Mouse (Mus musculus) CH12.LX (cell line): ENCODE measurements at regions not wholly inside any gene's neighbourhood (a gene's known extent, or its start where the extent isn't known, plus 50 kb on each side); places are given as distances from the start of the nearest gene placed in this dataset.

Experiments
- DNase-seq: peaks from one replicate; pipeline ENCODE4 v3.0.0-alpha.2; 2013; ENCODE audit errors: extremely low read depth
- H3K27ac ChIP-seq: 2 replicates; pipeline ENCODE4 v1.5.1; 2012; ENCODE audit warnings: low read depth, mild to moderate bottlenecking, control low read depth, moderate library complexity; ENCODE audit not compliant: insufficient read depth
- H3K27me3 ChIP-seq: replicated peaks from 2 replicates; pipeline ENCODE3; 2012; ENCODE audit warnings: inconsistent platforms
- H3K36me3 ChIP-seq, 2 experiments: replicated peaks in 1 of 2; 2 replicates each; pipeline versions ENCODE3 to v1.6.1; 2012; ENCODE audit warnings: inconsistent platforms in 1 of 2, low read length in 1 of 2, mild to moderate bottlenecking in 1 of 2, mixed read lengths in 1 of 2, moderate library complexity in 1 of 2; ENCODE audit not compliant: control insufficient read depth in 1 of 2, insufficient read depth in 1 of 2
- H3K4me1 ChIP-seq, 2 experiments: 2 replicates each; pipeline ENCODE4 v1.6.1; 2012; ENCODE audit warnings: inconsistent platforms in 1 of 2, moderate library complexity in 1 of 2; ENCODE audit not compliant: insufficient read depth in 2 of 2, control insufficient read depth in 1 of 2
- H3K4me2 ChIP-seq: 2 replicates; pipeline ENCODE4 v1.6.1; 2012; ENCODE audit warnings: low read depth, mild to moderate bottlenecking, control low read depth; ENCODE audit not compliant: poor library complexity, insufficient read depth, severe bottlenecking
- H3K4me3 ChIP-seq, 3 experiments: fragments of 150-350 bp in 1 of 3; sonication (generic) in 1 of 3; replicated peaks in 1 of 3; 2 replicates each; pipeline versions ENCODE3 to v1.5.1; 2011 to 2012; ENCODE audit warnings: low read depth in 2 of 3, low read length in 2 of 3, mild to moderate bottlenecking in 2 of 3, moderate library complexity in 2 of 3, control low read depth in 1 of 3, improper control_type of control experiment in 1 of 3, inconsistent platforms in 1 of 3, mixed read lengths in 1 of 3; ENCODE audit not compliant: poor library complexity in 1 of 3
- H3K79me2 ChIP-seq: replicated peaks from 2 replicates; pipeline ENCODE4 v1.6.1; 2012; ENCODE audit warnings: mild to moderate bottlenecking, moderate library complexity; ENCODE audit not compliant: control insufficient read depth, poor library complexity, insufficient read depth, severe bottlenecking; ENCODE audit errors: extremely low read depth
- H3K9ac ChIP-seq: 2 replicates; pipeline ENCODE4 v1.6.1; 2012; ENCODE audit warnings: low read depth, mild to moderate bottlenecking, control low read depth, moderate library complexity; ENCODE audit not compliant: insufficient read depth
- H3K9me3 ChIP-seq: replicated peaks from 2 replicates; pipeline ENCODE3; 2012; ENCODE audit warnings: low read length, inconsistent platforms, mixed read lengths
- E2F4 ChIP-seq: IDR thresholded peaks from 2 replicates; pipeline ENCODE4 v1.6.1; 2011; ENCODE audit warnings: low read depth, low read length, improper control_type of control experiment; ENCODE audit not compliant: insufficient replicate concordance
- EP300 ChIP-seq: IDR thresholded peaks from 2 replicates; pipeline ENCODE4 v1.6.1; 2011; ENCODE audit warnings: low read length, improper control_type of control experiment
- GABPA ChIP-seq: IDR thresholded peaks from 2 replicates; pipeline ENCODE4 v1.6.1; 2012; ENCODE audit warnings: low read depth, low read length, improper control_type of control experiment, inconsistent platforms; ENCODE audit not compliant: insufficient replicate concordance
- HCFC1 ChIP-seq: IDR thresholded peaks from 2 replicates; pipeline ENCODE4 v1.6.1; 2012; ENCODE audit warnings: low read depth, mild to moderate bottlenecking, inconsistent platforms, low read length, improper control_type of control experiment
- MAFK ChIP-seq: IDR thresholded peaks from 2 replicates; pipeline ENCODE4 v1.6.1; 2011; ENCODE audit warnings: low read length, improper control_type of control experiment; ENCODE audit not compliant: insufficient replicate concordance
- NELFE ChIP-seq: IDR thresholded peaks from 2 replicates; pipeline ENCODE4 v1.6.1; 2011; ENCODE audit warnings: low read depth, low read length, improper control_type of control experiment
- NRF1 ChIP-seq: IDR thresholded peaks from 2 replicates; pipeline ENCODE4 v1.6.1; 2014; ENCODE audit warnings: low read depth, mild to moderate bottlenecking, inconsistent platforms, low read length, improper control_type of control experiment, moderate library complexity
- PAX5 ChIP-seq: IDR thresholded peaks from 2 replicates; pipeline ENCODE4 v1.6.1; 2012; ENCODE audit warnings: low read length, inconsistent platforms, mixed read lengths
- POLR2A ChIP-seq: IDR thresholded peaks from 2 replicates; pipeline ENCODE4 v1.6.1; 2011; ENCODE audit warnings: low read depth, mild to moderate bottlenecking, improper control_type of control experiment, low read length
- POLR2AphosphoS2 ChIP-seq: IDR thresholded peaks from 2 replicates; pipeline ENCODE4 v1.6.1; 2011; ENCODE audit warnings: low read depth, low read length, improper control_type of control experiment
- RAD21 ChIP-seq: IDR thresholded peaks from 2 replicates; pipeline ENCODE4 v1.6.1; 2011; ENCODE audit warnings: low read depth, mild to moderate bottlenecking, low read length, improper control_type of control experiment, moderate library complexity
- RCOR1 ChIP-seq: conservative IDR thresholded peaks from 2 replicates; pipeline ENCODE4 v1.6.1; 2012; ENCODE audit warnings: low read depth, mild to moderate bottlenecking, inconsistent platforms, low read length, improper control_type of control experiment
- SIN3A ChIP-seq: IDR thresholded peaks from 2 replicates; pipeline ENCODE4 v1.6.1; 2012; ENCODE audit warnings: low read length, improper control_type of control experiment, inconsistent platforms
- SMC3 ChIP-seq: IDR thresholded peaks from 2 replicates; pipeline ENCODE4 v1.6.1; 2011; ENCODE audit warnings: low read depth, low read length, improper control_type of control experiment
- TBP ChIP-seq: conservative IDR thresholded peaks from 2 replicates; pipeline ENCODE4 v1.6.1; 2011; ENCODE audit warnings: low read depth, low read length, improper control_type of control experiment
- USF2 ChIP-seq: conservative IDR thresholded peaks from 2 replicates; pipeline ENCODE4 v1.6.1; 2011; ENCODE audit warnings: low read depth, low read length, improper control_type of control experiment
- ZKSCAN1 ChIP-seq: IDR thresholded peaks from 2 replicates; pipeline ENCODE4 v1.6.1; 2012; ENCODE audit warnings: low read depth, inconsistent platforms, low read length, improper control_type of control experiment, borderline replicate concordance
- ZNF384 ChIP-seq: IDR thresholded peaks from 2 replicates; pipeline ENCODE4 v1.6.1; 2012; ENCODE audit warnings: low read depth, low read length, improper control_type of control experiment, inconsistent platforms
- dilution Hi-C: fragments of 300-500 bp; cut with MboI; formaldehyde crosslinking; loops from 2 replicates; pipeline ENCODE4 v1.14.3; 2020; ENCODE audit warnings: low sequenced_read_pairs; ENCODE audit not compliant: extremely low pct_unique_long_range_greater_than_20kb, extremely low pct_ligation_motif_present
- in situ Hi-C: fragments of 300-500 bp; cut with MboI; formaldehyde crosslinking; loops from 3 replicates; pipeline ENCODE4 v1.14.3; 2019; ENCODE audit warnings: low sequenced_read_pairs, low pct_ligation_motif_present, low pct_unique_long_range_greater_than_20kb, mixed read lengths

DNA sequence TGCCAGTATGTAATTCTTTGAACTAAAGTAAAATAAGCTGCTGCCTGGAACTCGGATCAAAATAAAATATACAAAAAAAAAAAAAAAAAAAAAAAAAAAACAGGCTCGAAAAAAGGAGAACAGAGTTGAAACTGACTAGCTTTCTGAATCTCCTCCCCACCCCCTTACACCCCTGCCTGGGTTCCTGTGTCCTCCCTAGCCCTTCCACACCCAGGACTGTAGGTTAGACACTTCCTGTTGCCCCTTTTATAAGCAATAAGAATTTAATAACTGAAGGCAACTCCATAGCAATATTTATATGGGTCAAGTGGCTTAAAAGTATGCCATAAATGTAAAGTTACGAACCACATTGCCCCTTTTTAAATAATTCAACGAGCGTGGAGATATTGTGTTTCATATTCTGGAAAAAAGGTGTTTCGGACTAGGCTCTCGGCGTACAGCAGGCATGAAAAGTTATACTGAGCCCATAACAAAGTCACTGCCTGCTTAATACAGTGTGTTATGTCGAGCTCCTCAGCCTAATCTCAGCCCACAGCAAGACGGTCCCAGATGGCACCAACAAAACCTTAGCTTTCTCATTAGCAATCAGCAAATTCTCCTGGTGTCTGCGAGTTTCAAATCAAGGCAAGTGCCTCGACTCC, 349.0 kb upstream of the Mki67 start:
- Histone ChIP-seq H3K27me3 (peaks cover 81% of the 10 kb centered on the region), H3K4me3 (no peak overlapping the region), H3K27ac (no peak overlapping the region), H3K36me3 (no peaks in the 10 kb centered on the region), H3K4me2 (no peak overlapping the region), H3K79me2 (no peaks in the 10 kb centered on the region), H3K4me1 (no peaks in the 10 kb centered on the region), H3K9ac (no peak overlapping the region), H3K9me3 (no peaks in the 10 kb centered on the region)
- DNase-seq, result no peak
- TF ChIP-seq PAX5 (no peak), POLR2A (no peak), ZNF384 (no peak), E2F4 (no peak), RAD21 (no peak), POLR2AphosphoS2 (no peak), USF2 (no peak), ZKSCAN1 (no peak), SMC3 (no peak), GABPA (no peak)
- dilution Hi-C loops (no loop called here), in situ Hi-C loops (no loop called here)

DNA sequence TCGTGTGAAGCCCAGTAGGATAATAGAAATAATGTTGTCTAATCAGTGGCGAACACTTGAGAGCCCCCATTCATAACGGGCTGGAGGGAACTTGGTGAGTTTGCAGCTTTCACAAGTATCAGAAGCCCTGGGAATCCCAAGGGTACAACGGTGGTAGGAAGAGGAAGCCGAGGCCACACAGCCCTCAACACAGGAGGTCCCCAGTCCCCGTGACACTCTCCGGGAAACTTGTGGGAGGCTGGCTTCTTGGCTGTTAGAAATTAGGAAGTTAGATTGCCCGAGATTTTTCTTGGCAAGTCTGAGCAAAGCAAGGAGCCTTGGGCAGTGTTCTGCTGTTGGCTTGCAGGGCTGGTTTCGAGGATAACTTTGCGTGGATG, 349.5 kb upstream of the Mki67 start:
- Histone ChIP-seq H3K27ac (no peak overlapping the region), H3K9ac (no peak overlapping the region), H3K4me2 (no peak overlapping the region), H3K4me1 (no peaks in the 10 kb centered on the region), H3K36me3 (no peaks in the 10 kb centered on the region), H3K9me3 (no peaks in the 10 kb centered on the region), H3K27me3 (peaks cover 82% of the 10 kb centered on the region), H3K79me2 (no peaks in the 10 kb centered on the region), H3K4me3 (no peak overlapping the region)
- in situ Hi-C loops, result no loop called here
- dilution Hi-C loops, result no loop called here
- no peak for DNase-seq
- TF ChIP-seq HCFC1, result no peak
- TF ChIP-seq NRF1, result no peak
- no peak for TF ChIP-seq TBP
- no peak for TF ChIP-seq MAFK
- TF ChIP-seq EP300, result no peak
- TF ChIP-seq SIN3A, result no peak
- no peak for TF ChIP-seq RCOR1
- no peak for TF ChIP-seq NELFE
